Mouse (Mus musculus): ENCODE results near the gene Srarp.

- TF ChIP-seq POLR2A (IDR thresholded peaks at IDR 0.05; ENCODE audit: insufficient read depth, low read depth, low read length) (no peak), CTCF (IDR thresholded peaks at IDR 0.05; ENCODE audit: insufficient read depth, low read depth, low read length) (no peak)
Observed at GRCm38 (mm10) chr4:141423288-141423687, 12.6 kb downstream of the Srarp start.

Measured in olfactory bulb, adult 2 months (tissue).